Mouse (Mus musculus) left cerebral cortex, adult 9 months (tissue): ENCODE data around the gene Reep3.

ENCODE experiments used
- DNase-seq, 2 experiments: peaks; one replicate each; pipeline ENCODE4 v3.0.0; 2022; ENCODE audit warnings: low spot score in 2 of 2

Gene Reep3

GRCm38 (mm10) chr10:67083446-67084166 lies 13.1 kb downstream of the Reep3 start:
- no peak for DNase-seq

DNA sequence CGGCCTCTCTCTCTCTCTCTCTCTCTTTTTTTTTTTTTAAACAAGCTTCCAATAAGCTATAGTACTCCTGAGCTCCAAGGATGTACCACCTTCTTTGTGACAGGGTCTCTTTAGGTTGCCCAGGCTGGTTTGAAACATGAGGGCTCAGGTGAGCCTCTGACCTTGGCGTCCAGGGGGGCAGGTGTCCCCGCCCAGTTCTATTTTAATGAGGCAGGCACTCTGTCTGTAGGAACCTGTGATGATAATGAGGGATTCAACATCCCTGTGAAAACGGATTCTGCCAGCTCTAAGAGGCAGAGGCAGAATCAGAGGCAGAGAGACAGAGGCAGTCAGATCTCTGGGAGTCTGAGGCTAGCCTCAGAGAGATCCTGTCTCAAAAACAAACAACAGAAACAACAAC lies 14.2 kb downstream of the Reep3 start:
- no peak for DNase-seq

DNA sequence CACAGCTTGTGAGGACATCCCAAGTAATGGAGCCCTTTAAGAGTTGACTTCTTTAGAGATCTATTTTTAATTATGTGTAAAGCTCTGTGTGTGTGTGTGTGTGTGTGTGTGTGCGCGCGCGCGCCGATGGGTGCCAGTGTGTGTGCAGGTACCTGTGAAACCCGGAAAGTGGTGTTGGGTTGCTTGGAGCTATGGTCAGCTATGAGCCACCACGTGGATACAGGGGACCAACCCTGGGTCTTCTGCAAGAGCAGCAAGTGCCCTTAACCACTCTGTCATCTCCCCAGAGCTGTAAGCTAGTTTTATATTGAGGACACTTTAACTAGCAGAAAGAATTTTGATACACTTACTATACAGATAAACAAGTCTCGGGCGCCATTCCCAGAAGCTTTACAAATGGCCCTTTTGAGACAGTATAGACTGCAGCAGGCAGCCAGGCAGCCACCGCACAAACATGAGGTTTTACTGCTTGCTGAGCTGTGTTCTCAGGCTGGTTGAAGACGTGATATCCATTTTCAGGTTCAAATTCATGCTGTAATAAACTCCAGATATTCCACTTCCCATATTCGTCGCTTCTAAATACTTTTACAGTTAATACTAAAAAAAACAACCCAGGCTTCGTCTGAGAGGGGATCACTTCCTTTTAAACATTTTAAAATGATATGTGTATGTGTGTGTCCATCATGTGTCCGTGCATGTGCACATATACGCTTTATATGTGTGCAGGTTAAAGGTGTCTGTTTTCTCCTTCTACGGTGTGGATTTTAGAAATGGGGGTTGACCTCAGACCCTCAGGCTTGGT lies 15.3 kb downstream of the Reep3 start:
- DNase-seq = no peak

DNA sequence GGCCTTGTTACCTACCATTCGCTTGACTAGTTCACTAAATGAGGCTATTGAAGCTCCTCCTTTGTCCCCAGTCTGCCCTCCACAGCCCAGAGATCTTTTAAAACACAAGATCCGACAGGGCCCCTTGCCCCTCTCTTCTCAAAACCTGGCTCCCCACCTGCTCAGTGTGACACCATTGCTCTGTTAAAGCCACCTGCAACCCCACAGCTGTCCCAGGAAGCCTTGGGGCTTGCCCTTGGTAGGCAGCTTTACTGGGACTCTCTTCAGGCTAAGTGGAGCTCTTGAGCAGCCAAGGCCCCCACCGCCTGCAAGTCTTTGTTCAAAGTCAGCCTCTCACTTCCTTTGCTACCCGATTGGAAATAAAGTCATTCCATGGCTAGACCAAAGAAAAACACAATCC lies 17.7 kb downstream of the Reep3 start:
- no peak for DNase-seq

DNA sequence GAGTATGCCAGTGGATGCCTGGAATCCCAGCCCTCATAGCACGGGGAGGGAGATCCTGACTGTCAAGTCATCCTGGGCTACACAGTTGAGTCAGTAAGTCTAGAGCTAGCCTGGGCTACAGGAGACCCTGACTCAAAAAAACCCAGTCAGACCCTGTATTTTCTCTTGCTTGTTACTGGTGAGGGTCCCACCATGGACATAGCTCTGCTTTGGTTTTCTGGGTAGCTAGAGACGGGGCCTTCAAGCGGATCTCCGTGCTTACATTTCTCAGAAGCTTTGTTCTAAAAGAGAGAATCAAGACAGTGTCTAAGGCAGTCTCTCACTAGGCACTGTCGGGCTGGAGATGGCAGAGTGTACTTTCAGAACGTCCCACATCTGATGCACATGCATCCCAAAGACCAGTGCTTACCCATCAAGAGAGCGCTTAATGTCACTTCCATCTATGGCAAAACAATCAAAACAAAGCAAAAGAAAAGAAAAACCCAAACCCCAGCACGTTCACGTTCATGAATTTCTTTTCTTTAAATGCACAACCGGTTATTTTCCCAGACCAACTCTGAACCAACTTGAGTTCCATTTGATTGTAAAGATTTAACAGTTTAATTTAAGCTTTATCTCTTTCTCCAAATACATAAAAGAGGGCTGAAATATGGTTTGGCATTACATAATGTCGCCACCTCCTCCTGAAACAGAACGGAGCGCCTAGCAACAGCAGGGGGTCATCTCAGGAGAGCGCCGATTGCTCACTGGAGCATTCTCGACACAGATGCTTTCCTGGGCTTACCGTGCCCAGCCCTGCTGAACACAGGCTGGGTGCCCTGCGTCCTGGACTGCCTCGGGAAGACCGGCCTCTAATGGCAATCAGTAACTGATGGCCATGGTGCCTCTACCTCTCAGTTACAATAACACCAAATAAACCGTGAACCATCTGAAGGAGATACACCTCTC lies 20.5 kb downstream of the Reep3 start:
- peak in 1 of 2 experiments; percentile 69 for DNase-seq

DNA sequence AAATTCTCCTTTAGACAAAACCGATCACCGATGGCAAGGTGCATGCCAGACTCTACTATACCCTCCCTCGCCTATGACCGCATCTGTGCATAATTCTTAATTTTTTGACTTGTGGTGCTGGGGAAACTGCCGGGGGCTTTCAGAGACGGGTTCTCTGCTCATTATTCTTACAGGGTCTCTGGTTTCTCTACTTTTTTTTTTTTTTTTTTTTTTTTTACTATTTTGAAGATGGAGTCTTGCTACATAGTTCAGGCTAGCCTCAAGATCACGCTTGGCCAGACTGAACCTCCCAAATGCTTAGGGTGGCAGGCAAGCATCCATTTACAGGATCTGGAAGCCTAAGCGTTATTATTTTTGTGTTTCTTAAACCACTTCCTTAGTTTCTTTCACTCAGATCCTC lies 23.2 kb downstream of the Reep3 start:
- DNase-seq = no peak

DNA sequence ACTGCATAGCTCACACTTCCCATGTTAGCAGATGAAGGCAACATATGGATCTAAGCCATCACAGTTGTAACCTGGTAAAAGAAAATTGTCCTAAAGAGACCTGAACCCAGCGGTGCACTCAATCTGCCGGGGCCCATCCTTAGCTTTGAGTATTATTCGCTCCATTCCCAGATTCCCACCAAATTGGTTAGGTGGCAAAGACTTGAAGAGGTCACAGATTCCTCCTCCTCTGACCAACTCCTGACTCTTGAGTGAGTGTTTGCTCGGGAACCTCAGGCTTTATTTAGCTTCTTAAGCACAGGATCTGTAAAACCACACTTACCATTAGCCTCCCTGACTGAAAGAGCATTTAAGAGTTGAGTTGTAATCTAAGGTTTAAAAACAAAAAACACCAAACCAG lies 24.1 kb downstream of the Reep3 start:
- DNase-seq = no peak

- no peak for DNase-seq
Observed at GRCm38 (mm10) chr10:67071884-67072283, 24.9 kb downstream of the Reep3 start.

GRCm38 (mm10) chr10:67071389-67071788 lies 25.4 kb downstream of the Reep3 start:
- no peak for DNase-seq

- DNase-seq = no peak
Observed at GRCm38 (mm10) chr10:67069013-67069412, 27.7 kb downstream of the Reep3 start.

- no peak for DNase-seq
Observed at GRCm38 (mm10) chr10:67066421-67066820, 30.3 kb downstream of the Reep3 start.

DNA sequence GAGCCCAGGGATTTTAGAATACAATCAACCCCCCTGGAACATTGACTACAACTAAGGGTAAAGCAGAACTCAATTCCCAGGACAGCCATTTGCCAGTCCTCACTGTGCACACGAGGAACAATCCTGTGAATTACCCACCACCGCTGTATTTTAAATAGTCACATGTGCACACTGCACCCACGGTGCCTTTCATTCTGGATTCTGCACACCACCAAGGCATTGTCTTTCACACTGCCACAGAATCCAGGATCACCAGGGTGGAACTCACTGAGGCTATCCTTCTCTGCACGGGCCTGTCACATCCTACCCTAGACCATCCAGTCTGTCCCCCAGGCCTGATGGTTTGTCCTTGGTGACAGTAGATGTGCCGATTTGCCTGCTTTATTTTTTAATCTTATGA lies 30.8 kb downstream of the Reep3 start:
- no peak for DNase-seq

- DNase-seq = no peak
Observed at GRCm38 (mm10) chr10:67065277-67065887, 31.4 kb downstream of the Reep3 start.

- DNase-seq = no peak
Observed at GRCm38 (mm10) chr10:67061823-67062222, 34.9 kb downstream of the Reep3 start.

- peak in 1 of 2 experiments; percentile 39 for DNase-seq
Observed at GRCm38 (mm10) chr10:67061367-67061801, 35.4 kb downstream of the Reep3 start.

- no peak for DNase-seq
Observed at GRCm38 (mm10) chr10:67058702-67059101, 38.0 kb downstream of the Reep3 start.

- DNase-seq = peak in 1 of 2 experiments; percentile 34
Observed at GRCm38 (mm10) chr10:67058297-67058696, 38.4 kb downstream of the Reep3 start.

DNA sequence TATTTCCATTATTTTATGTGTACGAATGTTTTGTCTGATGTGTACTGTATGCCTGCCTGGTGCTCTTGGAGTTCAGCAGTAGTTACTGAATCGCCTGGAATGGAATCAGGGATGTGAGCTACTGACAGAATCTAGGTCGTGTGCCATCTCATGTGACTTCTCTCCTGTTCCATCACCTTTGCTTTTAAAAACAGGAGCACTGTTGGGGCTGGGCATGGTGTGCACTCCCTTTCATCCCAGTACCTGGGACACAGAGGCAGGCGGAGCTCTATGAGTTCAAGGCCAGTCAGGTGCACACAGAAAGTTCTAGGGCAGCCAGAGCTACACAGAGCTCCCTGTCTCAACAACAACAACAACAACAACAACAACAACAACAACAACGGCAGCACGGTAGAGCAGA lies 39.0 kb downstream of the Reep3 start:
- DNase-seq = no peak

- no peak for DNase-seq
Observed at GRCm38 (mm10) chr10:67057208-67057607, 39.5 kb downstream of the Reep3 start.

GRCm38 (mm10) chr10:67055867-67056856 lies 40.6 kb downstream of the Reep3 start:
- peak in 1 of 2 experiments; percentile 52 for DNase-seq
